Mouse (Mus musculus) neural tube, embryonic 10.5 days (tissue): ENCODE measurements around the gene Card10.

Experiments used
- DNase-seq: peaks from one replicate; pipeline ENCODE4 v3.0.0-alpha.2; 2017; ENCODE audit warnings: low spot score; ENCODE audit errors: extremely low spot score

Gene Card10

GRCm38 (mm10) chr15:78834233-78835005 lies 31.6 kb upstream of the Card10 start:
- no peak for DNase-seq

GRCm38 (mm10) chr15:78833582-78833981 lies 30.7 kb upstream of the Card10 start:
- DNase-seq = no peak

- no peak for DNase-seq
These were observed 29.9 kb upstream of the Card10 start for GRCm38 (mm10) chr15:78832701-78833123.

- peak; percentile 29 for DNase-seq
These were observed 29.1 kb upstream of the Card10 start for GRCm38 (mm10) chr15:78831720-78832657.

- DNase-seq = peak; percentile 14
These were observed 28.2 kb upstream of the Card10 start for GRCm38 (mm10) chr15:78830742-78831719.

DNA sequence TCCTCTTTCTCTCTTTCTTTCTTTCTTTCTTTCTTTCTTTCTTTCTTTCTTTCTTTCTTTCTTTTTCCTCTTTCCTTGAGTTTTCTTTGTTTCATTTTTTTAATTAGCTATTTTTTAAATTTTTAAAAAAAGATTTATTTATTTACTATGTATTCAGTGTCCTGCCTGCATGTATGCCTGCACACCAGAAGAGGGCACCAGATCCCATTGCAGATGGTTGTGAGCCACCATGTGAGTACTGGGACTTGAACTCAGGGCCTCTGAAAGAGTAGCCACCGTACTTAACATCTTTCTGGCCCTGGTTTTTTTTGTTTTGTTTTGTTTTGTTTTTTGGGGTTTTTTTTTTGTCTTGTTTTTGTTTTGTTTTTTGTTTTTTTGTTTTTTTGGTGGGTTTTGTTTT lies 26.8 kb upstream of the Card10 start:
- no peak for DNase-seq

- DNase-seq = peak; percentile 14
These were observed 25.5 kb upstream of the Card10 start for GRCm38 (mm10) chr15:78828315-78828714.

DNA sequence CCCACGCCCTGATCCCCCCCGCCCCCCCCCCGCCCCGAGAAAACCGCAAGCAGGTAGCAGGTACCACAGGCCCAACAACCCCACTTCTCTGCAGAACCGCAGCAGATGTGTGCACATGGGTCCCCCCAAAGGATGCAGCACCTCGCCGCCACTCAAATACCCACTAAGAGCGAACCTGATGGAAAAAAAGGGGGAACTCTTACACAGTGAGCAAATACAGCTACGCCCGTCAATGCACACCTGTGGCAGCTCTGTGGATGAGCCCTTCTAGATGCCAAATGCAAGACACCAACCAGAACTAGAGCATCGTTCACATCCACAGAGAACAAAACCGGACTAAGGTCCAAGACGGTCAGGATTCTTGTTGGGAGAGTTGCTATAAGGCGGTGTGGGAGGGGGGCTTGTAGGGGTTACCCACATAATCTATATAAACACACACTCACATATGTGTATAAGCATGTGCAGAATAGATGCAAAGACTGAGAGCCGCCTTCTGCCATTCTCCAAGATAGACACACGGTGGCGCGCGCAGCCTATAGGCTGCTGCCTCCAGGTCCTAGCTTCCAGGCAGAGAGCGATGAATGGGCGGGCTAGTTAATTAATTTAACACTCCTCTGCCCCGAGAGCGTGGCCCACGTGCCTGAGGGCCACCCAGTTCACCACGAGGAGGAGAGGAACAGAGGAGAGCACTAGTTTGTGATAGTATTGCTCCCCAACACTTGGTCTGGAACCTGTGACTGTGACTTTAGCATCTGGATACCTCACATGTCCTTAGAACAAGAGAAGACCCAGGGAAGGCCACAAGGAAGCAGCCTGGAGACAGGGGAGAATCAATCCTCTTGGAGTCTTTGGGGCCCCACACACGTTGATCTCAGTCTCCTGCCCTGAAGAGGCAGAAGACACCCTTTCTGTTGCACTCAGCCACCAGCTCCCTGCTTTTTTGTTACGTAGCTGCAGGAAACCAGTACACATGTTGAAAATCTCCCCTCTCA lies 23.7 kb upstream of the Card10 start:
- DNase-seq = peak; percentile 83

GRCm38 (mm10) chr15:78816074-78816391 lies 13.2 kb upstream of the Card10 start:
- DNase-seq = no peak

GRCm38 (mm10) chr15:78815314-78816073 lies 12.7 kb upstream of the Card10 start:
- no peak for DNase-seq

GRCm38 (mm10) chr15:78813603-78814002 lies 10.8 kb upstream of the Card10 start:
- no peak for DNase-seq

- DNase-seq = no peak
These were observed 7.3 kb upstream of the Card10 start for GRCm38 (mm10) chr15:78810146-78810545.

- DNase-seq = no peak
These were observed 6.9 kb upstream of the Card10 start for GRCm38 (mm10) chr15:78809739-78810138.

DNA sequence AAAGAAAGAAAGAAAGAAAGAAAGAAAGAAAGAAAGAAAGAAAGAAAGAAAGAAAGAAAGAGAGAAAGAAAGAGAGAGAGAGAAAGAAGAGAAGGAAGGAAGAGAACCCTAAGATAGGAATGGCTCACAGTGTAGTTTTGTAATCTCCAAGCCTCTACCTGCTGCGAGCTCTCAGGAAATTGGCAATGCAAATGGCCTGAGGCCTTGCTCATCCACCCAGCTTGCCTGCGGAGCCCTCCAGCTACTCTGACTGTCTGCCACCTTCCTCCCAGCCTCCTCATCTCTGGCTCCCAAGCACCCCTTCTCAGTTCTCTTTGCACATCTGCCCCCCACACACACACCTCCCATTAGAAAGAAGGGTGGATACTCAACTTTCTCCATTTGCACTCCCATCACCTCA lies 6.1 kb upstream of the Card10 start:
- DNase-seq = no peak

GRCm38 (mm10) chr15:78807141-78807540 lies 4.3 kb upstream of the Card10 start:
- DNase-seq = no peak

GRCm38 (mm10) chr15:78806614-78807013 lies 3.8 kb upstream of the Card10 start:
- no peak for DNase-seq

DNA sequence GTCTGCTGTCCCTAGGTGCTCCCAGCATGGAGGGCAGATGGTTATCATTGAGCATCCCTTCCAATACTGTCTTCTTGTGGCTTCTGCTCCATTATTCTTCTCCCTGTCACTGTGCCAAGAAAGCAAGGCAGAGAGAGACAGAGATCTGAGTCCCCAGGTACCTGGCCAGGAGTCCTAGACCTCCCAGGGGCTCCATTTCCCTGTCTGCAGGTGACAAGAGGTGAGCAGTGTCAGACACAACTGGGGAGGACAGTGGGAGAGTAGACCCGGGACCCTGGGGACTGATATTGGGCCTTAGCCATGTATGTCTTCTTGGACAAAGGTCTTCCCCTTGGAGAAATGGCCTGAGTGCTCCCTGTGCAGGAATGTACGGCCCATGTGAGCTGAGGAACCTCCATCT lies 2.5 kb upstream of the Card10 start:
- DNase-seq = no peak

DNA sequence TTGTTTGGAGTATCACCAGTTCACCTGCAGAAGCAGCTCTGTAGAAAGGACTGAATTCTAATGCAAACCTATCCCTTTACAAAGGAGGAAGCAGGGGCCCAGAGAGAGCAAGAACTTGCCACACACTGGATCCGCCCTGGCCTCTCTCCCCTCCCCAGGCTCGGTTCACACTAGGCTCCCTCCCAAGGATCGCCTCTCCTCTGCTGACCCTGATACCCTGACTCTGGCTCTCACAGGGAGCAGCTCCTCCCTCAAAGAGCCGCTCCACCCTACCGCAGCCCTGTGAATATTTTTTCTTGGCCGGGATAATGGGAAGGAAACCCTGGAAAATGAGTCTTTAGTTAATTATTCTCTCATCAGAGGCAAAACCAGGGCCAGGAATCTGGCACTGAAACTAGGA lies 1.5 kb upstream of the Card10 start:
- DNase-seq = no peak

DNA sequence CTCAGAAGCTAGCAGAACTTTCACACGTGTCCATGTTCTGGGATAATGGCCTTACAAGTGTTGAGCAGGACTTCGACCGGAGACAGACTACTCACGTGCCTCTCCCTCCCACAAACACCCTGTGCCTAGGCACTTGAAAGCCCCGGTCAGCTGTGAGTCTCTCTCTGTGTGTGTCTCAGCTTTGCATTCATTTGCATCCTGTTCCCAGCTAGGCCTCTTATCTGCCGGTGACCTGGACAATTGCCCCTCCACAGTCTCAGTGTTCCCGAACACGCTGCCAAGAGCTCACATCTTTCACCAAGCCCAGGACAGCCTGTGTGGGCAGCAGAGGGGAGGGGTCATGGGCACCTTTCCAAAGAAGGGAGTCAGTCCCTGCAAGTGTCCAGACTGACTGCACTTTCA lies 658 bp upstream of the Card10 start:
- DNase-seq = no peak
